Mouse (Mus musculus): Measurements from ENCODE around the gene Prdx6b. TPM values are rescaled to one million over a fixed set of nuclear protein-coding genes. Genes with fewer than 3 reads are reported as not detected.

Prdx6b gene
- polyA plus RNA-seq, 1 experiment from 2014 or later = not detected

- 90% methylated on average over 2 of the region's 2 CpGs for WGBS
- H3K4me3 ChIP-seq = no peak overlapping the region
- no peaks in the 10 kb centered on the region for H3K27me3 ChIP-seq (ENCODE audit: insufficient read depth, poor library complexity, severe bottlenecking)
Observed at GRCm38 (mm10) chr2:80303957-80304356, 11.7 kb downstream of the Prdx6b start.

DNA sequence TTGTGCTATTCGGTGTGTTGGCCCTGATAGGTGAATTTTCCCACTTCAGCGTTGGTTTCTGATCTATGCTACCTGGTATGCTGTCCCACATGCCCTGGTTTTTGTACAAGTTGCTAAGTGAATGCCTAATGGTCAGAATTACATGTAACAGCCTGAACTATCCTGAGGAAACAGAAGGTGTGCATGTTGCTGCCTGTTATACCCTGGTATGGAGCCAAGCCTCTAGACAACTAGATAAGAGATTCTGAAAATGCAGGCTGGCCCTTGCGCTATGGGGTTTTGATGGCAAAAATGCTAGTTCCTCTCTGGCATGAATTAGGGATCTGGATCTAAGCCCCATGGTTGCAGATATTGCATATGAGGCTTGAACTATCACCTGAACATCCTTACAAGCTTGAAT lies 15.4 kb downstream of the Prdx6b start:
- DNase-seq (ENCODE audit: low spot score) = no peak
- no peak overlapping the region for H3K27ac ChIP-seq
- WGBS = 90% methylated on average over 3 of the region's 3 CpGs

More at GRCm38 (mm10) chr2:80303957-80304356, 11.7 kb downstream of the Prdx6b start:
- no peak overlapping the region for H3K27ac ChIP-seq
- no peak for DNase-seq (ENCODE audit: low spot score)
- H3K9me3 ChIP-seq = no peaks in the 10 kb centered on the region
- H3K36me3 ChIP-seq = no peaks in the 10 kb centered on the region
- no peaks in the 10 kb centered on the region for H3K4me1 ChIP-seq

DNA sequence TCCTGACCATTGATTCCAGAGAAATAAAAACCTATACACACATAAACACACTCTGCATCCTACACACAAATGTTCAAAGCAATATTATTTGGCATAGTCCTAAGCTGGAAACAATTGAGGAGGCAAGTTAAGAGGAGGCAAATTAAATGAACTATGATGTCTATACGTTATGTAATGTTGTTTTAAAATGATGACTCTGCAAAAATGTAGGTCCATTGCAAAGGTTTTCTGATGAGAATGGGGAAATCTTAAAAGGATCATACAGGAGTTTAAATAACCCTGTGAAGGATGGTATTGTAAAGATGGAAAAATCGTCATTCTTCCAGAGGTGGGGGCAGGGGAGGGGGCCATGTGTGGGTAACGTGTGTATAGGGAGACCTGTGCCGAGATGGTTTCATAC lies 17.5 kb downstream of the Prdx6b start:
- Histone ChIP-seq H3K27me3 (ENCODE audit: insufficient read depth, poor library complexity, severe bottlenecking) (no peaks in the 10 kb centered on the region), H3K36me3 (no peaks in the 10 kb centered on the region), H3K27ac (no peak overlapping the region), H3K4me3 (no peak overlapping the region), H3K4me1 (no peaks in the 10 kb centered on the region), H3K9me3 (no peaks in the 10 kb centered on the region)
- no peak for DNase-seq (ENCODE audit: low spot score)
- WGBS = 73% methylated on average over 4 of the region's 4 CpGs

More for the DNA sequence above, 15.4 kb downstream of the Prdx6b start:
- H3K4me3 ChIP-seq = no peak overlapping the region
- H3K9me3 ChIP-seq = no peaks in the 10 kb centered on the region
- H3K4me1 ChIP-seq = no peaks in the 10 kb centered on the region
- no peaks in the 10 kb centered on the region for H3K36me3 ChIP-seq
- H3K27me3 ChIP-seq (ENCODE audit: insufficient read depth, poor library complexity, severe bottlenecking) = no peaks in the 10 kb centered on the region

DNA sequence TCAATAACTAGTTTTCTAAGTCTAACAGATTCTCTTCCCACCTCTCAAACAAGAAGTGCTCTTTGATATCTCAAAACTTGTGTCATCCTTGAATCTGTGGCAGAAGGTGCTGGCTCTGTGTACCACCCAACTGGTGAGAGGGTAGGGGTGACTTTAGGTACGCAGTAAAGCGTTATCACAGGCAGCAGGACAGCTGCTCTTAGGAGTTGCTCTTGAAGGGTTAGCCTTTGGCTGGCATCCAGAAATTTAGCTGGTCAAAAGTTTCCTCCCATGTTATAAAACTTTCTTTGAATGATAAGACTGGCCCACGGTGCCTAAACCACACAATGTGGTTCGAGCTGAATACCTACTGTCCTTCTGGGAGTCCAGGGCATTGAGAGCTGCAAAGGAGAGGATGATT lies 18.5 kb downstream of the Prdx6b start:
- no peaks in the 10 kb centered on the region for H3K27me3 ChIP-seq (ENCODE audit: insufficient read depth, poor library complexity, severe bottlenecking)
- 52% methylated on average over 4 of the region's 4 CpGs for WGBS
- no peaks in the 10 kb centered on the region for H3K36me3 ChIP-seq

DNA sequence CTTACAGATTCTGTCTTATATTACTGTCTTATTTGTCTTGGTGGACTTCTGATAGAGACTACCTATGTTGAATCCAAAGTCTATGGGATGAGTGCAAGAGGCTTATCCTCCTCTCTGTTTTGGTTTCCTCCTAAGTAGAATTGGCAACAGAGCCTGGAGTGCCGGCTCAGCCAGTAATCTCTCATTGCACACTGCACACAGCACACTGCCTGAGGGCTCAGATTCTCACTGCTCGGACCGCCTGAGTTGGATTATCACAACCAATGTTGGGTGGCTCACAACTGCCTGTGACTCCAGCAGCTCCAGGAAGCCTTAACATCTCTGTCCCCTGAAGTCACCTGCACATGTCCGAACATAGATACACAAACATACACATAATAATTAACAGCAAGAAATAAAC lies 19.1 kb downstream of the Prdx6b start:
- no peaks in the 10 kb centered on the region for H3K4me1 ChIP-seq
- no peak overlapping the region for H3K27ac ChIP-seq
- H3K4me3 ChIP-seq = no peak overlapping the region
- no peaks in the 10 kb centered on the region for H3K36me3 ChIP-seq
- DNase-seq (ENCODE audit: low spot score) = no peak
- no peaks in the 10 kb centered on the region for H3K9me3 ChIP-seq
- WGBS = 65% methylated on average over 4 of the region's 4 CpGs
- no peaks in the 10 kb centered on the region for H3K27me3 ChIP-seq (ENCODE audit: insufficient read depth, poor library complexity, severe bottlenecking)

More for the DNA sequence above, 18.5 kb downstream of the Prdx6b start:
- DNase-seq (ENCODE audit: low spot score) = no peak
- no peak overlapping the region for H3K4me3 ChIP-seq
- no peaks in the 10 kb centered on the region for H3K4me1 ChIP-seq
- H3K27ac ChIP-seq = no peak overlapping the region
- no peaks in the 10 kb centered on the region for H3K9me3 ChIP-seq

GRCm38 (mm10) chr2:80314201-80314600 lies 21.9 kb downstream of the Prdx6b start:
- Histone ChIP-seq H3K9me3 (no peaks in the 10 kb centered on the region), H3K27me3 (ENCODE audit: insufficient read depth, poor library complexity, severe bottlenecking) (no peaks in the 10 kb centered on the region)
- 63% methylated on average over 1 of the region's 1 CpGs for WGBS

DNA sequence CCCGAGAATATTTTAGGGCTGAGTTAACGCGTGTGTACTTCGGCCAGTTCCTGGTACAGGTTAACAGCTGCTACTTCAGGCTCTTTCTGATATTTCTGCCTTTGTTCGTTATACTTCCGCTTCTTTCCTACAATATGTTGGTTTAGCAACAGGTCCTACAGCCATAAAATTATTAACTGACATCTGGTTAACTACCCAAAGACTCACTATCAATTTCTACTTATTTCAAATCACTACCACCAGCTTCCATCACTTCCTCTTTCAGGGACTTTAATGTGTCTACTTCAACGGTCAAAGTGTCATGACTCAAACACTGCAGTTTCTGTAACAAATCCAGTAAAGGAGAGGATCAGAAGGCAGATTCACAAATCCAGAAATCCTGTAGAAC lies 22.6 kb downstream of the Prdx6b start:
- no peak for DNase-seq (ENCODE audit: low spot score)
- WGBS = 57% methylated on average over 7 of the region's 7 CpGs
- Histone ChIP-seq H3K36me3 (peaks cover 13% of the 10 kb centered on the region), H3K4me3 (peak overlapping the region; percentile 94), H3K4me1 (0 out of 2 replicates have a peak, but pooled peaks cover 6% of the 10 kb centered on the region), H3K27me3 (ENCODE audit: insufficient read depth, poor library complexity, severe bottlenecking) (no peaks in the 10 kb centered on the region), H3K27ac (peak overlapping the region; percentile 98), H3K9me3 (no peaks in the 10 kb centered on the region)

More at GRCm38 (mm10) chr2:80314201-80314600, 21.9 kb downstream of the Prdx6b start:
- Histone ChIP-seq H3K4me3 (no peak overlapping the region), H3K4me1 (0 out of 2 replicates have a peak, but pooled peaks cover 6% of the 10 kb centered on the region), H3K36me3 (peaks cover 9% of the 10 kb centered on the region; the same call in 1 of the 2 replicates), H3K27ac (no peak overlapping the region)
- no peak for DNase-seq (ENCODE audit: low spot score)

GRCm38 (mm10) chr2:80315242-80316161 lies 23.2 kb downstream of the Prdx6b start, which contains the start of gene Dnajc10:
Dnajc10 (plus strand) TSS chr2:80315466.
- peak within 1 kb of the TSS; percentile 94 for H3K4me3 ChIP-seq
- peak within 1 kb of the TSS; percentile 98 for H3K27ac ChIP-seq
- H3K36me3 ChIP-seq = peaks cover 19% of the 10 kb centered on the region
- peak; percentile 96 for DNase-seq (ENCODE audit: low spot score)
- H3K9me3 ChIP-seq = no peaks in the 10 kb centered on the region
- H3K27me3 ChIP-seq (ENCODE audit: insufficient read depth, poor library complexity, severe bottlenecking) = no peaks in the 10 kb centered on the region
- under 1% methylated on average over 70 of the region's 72 CpGs for WGBS
- H3K4me1 ChIP-seq = 0 out of 2 replicates have a peak, but pooled peaks cover 6% of the 10 kb centered on the region

GRCm38 (mm10) chr2:80322878-80323277 lies 30.6 kb downstream of the Prdx6b start:
- H3K9me3 ChIP-seq = no peaks in the 10 kb centered on the region
- H3K27me3 ChIP-seq (ENCODE audit: insufficient read depth, poor library complexity, severe bottlenecking) = no peaks in the 10 kb centered on the region
- no peak for DNase-seq (ENCODE audit: low spot score)
- H3K4me1 ChIP-seq = no peaks in the 10 kb centered on the region
- H3K4me3 ChIP-seq = no peak overlapping the region
- no peak overlapping the region for H3K27ac ChIP-seq
- peaks cover 73% of the 10 kb centered on the region for H3K36me3 ChIP-seq
- WGBS = 93% methylated on average over 4 of the region's 4 CpGs

DNA sequence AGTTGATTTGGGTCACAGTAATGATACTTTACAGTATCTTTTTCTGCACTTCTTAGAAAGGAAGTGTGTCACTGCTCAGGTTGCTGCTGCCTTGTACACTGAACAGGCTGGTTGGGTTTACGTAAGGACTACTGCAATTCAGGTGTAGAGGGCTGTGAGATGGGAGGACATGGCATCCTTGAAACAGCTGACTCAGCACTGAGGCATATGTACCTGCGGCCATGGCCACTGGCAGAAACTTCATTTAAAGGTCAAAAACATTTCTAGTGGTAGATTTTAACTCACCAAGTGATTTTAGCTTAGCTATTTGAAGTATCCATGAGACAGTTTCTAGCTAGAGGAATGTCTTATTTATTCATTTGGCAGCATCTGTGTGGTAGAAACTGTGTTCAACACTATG lies 33.5 kb downstream of the Prdx6b start:
- H3K27me3 ChIP-seq (ENCODE audit: insufficient read depth, poor library complexity, severe bottlenecking) = no peaks in the 10 kb centered on the region
- H3K4me1 ChIP-seq = no peaks in the 10 kb centered on the region
- H3K4me3 ChIP-seq = no peak overlapping the region
- H3K27ac ChIP-seq = no peak overlapping the region
- no peaks in the 10 kb centered on the region for H3K9me3 ChIP-seq
- H3K36me3 ChIP-seq = peaks cover 76% of the 10 kb centered on the region
- WGBS = 92% methylated on average over 2 of the region's 2 CpGs
- no peak for DNase-seq (ENCODE audit: low spot score)

DNA sequence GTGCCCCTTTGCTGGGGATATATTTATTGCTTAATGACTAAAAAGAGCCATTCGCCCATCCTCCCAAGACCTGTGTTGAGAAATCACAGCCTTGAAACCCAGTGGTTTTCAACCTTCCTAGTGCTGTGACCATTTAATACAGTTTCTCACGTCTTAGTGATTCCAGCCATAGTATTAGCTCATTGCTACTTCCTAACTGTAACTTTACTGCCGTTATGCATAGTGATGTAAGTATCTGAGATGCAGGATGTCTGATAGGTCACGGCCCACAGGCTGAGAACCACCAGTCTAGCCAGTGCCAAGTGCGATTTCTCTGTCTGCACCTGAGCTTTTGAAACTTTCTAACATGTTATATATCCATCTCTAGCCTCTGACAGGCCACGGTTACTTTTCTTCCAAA lies 35.0 kb downstream of the Prdx6b start:
- Histone ChIP-seq H3K4me3 (no peak overlapping the region), H3K9me3 (no peaks in the 10 kb centered on the region), H3K27me3 (ENCODE audit: insufficient read depth, poor library complexity, severe bottlenecking) (no peaks in the 10 kb centered on the region), H3K4me1 (no peaks in the 10 kb centered on the region), H3K36me3 (peaks cover 68% of the 10 kb centered on the region), H3K27ac (no peak overlapping the region)
- DNase-seq (ENCODE audit: low spot score) = no peak
- WGBS = 90% methylated on average over 6 of the region's 6 CpGs

DNA sequence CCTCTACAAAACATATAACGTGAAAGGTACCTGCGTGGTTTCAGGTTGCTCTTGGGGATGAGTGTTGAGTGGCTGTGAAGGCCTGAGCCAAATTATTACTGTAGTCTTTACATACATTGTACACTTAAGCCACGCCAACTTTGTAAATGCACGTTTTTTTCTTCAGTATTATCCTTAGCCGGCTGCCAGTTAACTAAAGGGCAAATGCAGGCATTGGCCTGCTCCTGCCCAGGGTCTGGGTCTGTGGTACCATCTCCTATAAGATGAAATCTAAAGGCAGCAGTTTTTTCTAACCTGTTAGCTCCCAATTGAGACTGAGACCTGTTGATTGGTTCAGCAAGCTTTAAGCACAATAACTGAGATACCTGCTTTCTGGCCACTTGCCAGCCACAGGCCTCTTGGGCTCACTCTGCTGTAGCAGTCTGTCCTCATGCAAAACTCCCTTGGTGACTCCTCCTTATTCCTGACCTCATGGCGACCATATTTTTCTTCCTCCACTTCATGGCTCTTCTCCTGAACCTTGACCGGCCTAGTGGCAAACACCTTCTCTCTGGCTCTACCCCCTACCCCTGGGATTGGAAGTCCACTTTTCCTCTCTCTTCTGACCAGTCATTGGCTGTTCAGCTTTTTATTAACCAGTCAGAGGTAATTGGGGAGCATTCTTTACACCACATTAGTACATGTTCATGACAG lies 36.8 kb downstream of the Prdx6b start:
- H3K36me3 ChIP-seq = peaks cover 75% of the 10 kb centered on the region
- no peak overlapping the region for H3K27ac ChIP-seq
- H3K4me1 ChIP-seq = no peaks in the 10 kb centered on the region
- H3K4me3 ChIP-seq = no peak overlapping the region
- 88% methylated on average over 7 of the region's 7 CpGs for WGBS
- no peaks in the 10 kb centered on the region for H3K9me3 ChIP-seq
- DNase-seq (ENCODE audit: low spot score) = no peak
- no peaks in the 10 kb centered on the region for H3K27me3 ChIP-seq (ENCODE audit: insufficient read depth, poor library complexity, severe bottlenecking)

DNA sequence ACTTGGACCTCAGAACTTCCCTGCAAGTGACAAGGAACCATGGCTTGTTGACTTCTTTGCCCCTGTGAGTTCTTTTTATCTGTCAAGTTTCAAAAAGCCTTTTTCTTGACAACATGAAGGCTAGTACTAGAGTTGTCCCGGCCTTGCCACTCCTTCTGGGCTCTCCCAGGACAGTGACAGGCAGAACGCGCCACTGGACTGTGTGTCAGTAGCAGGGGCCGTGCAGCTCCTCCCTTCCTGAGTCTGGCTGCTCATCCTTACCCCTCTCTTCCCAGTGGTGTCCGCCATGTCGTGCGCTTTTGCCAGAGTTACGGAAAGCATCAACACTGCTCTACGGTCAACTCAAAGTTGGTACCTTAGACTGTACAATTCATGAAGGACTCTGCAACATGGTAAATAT lies 48.3 kb downstream of the Prdx6b start:
- no peaks in the 10 kb centered on the region for H3K27me3 ChIP-seq (ENCODE audit: insufficient read depth, poor library complexity, severe bottlenecking)
- H3K9me3 ChIP-seq = no peaks in the 10 kb centered on the region
- 95% methylated on average over 9 of the region's 9 CpGs for WGBS
- H3K4me3 ChIP-seq = no peak overlapping the region
- peaks cover 92% of the 10 kb centered on the region for H3K36me3 ChIP-seq
- H3K27ac ChIP-seq = no peak overlapping the region
- H3K4me1 ChIP-seq = no peaks in the 10 kb centered on the region
- no peak for DNase-seq (ENCODE audit: low spot score)

Measured in heart, embryonic 10.5 days (tissue).